Mouse (Mus musculus): ENCODE results near the gene Gm10447. TPM values are rescaled to one million over a fixed set of nuclear protein-coding genes. Genes with fewer than 3 reads are reported as not detected.

Gene Gm10447
- polyA plus RNA-seq, 1 experiment from 2014 or later = not detected

DNA sequence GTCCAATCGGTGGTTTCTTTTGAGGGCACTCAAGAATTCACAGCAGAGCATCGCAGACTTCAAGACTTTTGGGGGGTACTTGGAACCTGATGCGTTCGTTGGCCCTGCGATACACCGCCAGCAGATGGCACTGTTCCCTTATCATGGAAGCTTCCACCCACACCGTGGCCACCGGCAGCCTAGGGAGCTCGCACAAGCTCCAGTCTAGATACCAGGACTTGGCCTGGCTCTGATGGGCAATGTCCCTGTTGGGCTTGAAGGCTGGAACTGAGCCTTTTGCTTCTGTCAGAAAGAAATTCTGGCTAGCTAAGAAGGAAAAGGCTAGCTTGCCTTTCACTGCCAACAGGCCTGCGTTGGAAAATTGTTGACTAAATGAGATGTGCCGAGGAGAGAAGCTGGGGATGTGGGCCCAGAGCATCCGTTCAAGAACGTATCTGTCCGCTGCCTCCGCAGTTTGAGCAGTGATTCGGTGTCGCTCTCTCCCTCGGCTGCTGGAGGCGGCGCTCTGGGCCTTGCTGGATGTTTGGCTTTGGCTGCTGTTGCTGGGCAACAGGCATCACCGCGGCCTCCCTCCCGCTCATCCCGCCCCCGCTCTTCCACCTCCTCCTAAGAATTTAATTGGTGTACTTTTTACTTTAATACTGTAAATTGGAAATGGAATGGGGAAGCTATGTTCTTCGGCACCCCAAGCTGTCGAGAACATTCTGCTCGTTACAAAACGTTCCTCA lies 13.2 kb upstream of the Gm10447 start, which contains the start of gene Gm9837:
TSS of gene Gm9837 (minus strand) at position 512 of the 728 bp plus-strand sequence.
- peak; percentile 85 for ATAC-seq
- WGBS = 4% methylated on average over 29 of the region's 29 CpGs
- TF ChIP-seq CTCF (IDR thresholded peaks at IDR 0.05) = peak; percentile 97
- TF ChIP-seq EP300 (IDR thresholded peaks at IDR 0.05) = no peak
- Histone ChIP-seq H3K9me3 (ENCODE audit: low read length) (no peaks in the 10 kb centered on the region), H3K27ac (ENCODE audit: low read length) (no peak within 1 kb of the TSS), H3K27me3 (replicated peaks; ENCODE audit: insufficient read depth, low read length) (peaks cover 32% of the 10 kb centered on the region; the same call in 1 of the 2 replicates), H3K4me2 (replicated peaks; ENCODE audit: low read depth, low read length) (peak within 1 kb of the TSS; percentile 3; the same call in 1 of the 2 replicates), H3K36me3 (ENCODE audit: insufficient read depth, low read length) (no peaks in the 10 kb centered on the region), H3K9ac (replicated peaks; ENCODE audit: low read depth) (no peak within 1 kb of the TSS), H3K4me3 (ENCODE audit: low read depth, low read length) (no peak within 1 kb of the TSS), H3K4me1 (ENCODE audit: insufficient read depth, low read depth, low read length) (0 out of 2 replicates have a peak, but pooled peaks cover 6% of the 10 kb centered on the region)
- peak; percentile 90 for DNase-seq (ENCODE audit: low spot score)

DNA sequence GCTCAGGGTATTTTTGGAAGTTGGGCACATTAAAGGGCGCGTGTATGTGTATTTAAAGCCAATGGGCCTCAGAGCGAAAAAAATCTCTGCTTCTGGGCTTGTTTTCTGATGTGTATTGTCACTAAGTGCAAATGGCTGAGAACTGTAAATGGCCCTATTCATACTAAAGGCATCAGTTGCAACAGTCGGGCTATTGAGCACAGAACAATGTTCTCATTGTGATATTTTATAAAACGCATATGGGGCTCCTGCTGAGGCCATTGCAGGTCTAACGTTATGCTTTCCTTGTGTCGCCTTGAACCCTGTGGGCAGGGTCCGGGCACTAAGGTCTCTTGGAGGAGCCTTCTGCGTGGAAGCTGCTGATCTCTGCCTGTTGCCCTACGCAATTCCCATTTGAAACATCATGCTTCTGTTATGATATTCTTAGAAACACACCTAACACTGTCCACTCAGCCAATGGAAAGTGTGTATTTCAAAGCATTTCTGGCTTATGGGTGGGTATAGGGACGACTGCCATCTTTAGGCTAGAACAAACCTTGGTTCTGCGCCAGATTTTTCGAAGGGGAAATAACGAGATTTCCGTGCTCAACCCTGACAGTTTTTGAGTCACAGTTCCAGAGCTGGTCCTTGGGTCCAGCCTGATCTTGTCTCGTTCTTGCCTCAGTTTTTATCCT lies 12.5 kb upstream of the Gm10447 start:
- ATAC-seq (no peak), DNase-seq (ENCODE audit: low spot score) (no peak)
- Histone ChIP-seq H3K9ac (replicated peaks; ENCODE audit: low read depth) (no peak overlapping the region), H3K4me2 (replicated peaks; ENCODE audit: low read depth, low read length) (peak overlapping the region; percentile 3; the same call in 1 of the 2 replicates), H3K36me3 (ENCODE audit: insufficient read depth, low read length) (no peaks in the 10 kb centered on the region), H3K9me3 (ENCODE audit: low read length) (no peaks in the 10 kb centered on the region), H3K4me1 (ENCODE audit: insufficient read depth, low read depth, low read length) (0 out of 2 replicates have a peak, but pooled peaks cover 6% of the 10 kb centered on the region), H3K27ac (ENCODE audit: low read length) (no peak overlapping the region), H3K27me3 (replicated peaks; ENCODE audit: insufficient read depth, low read length) (peaks cover 29% of the 10 kb centered on the region; the same call in 1 of the 2 replicates), H3K4me3 (ENCODE audit: low read depth, low read length) (no peak overlapping the region)
- TF ChIP-seq EP300 (IDR thresholded peaks at IDR 0.05) = no peak
- TF ChIP-seq CTCF (IDR thresholded peaks at IDR 0.05) = no peak
- 35% methylated on average over 16 of the region's 16 CpGs for WGBS

DNA sequence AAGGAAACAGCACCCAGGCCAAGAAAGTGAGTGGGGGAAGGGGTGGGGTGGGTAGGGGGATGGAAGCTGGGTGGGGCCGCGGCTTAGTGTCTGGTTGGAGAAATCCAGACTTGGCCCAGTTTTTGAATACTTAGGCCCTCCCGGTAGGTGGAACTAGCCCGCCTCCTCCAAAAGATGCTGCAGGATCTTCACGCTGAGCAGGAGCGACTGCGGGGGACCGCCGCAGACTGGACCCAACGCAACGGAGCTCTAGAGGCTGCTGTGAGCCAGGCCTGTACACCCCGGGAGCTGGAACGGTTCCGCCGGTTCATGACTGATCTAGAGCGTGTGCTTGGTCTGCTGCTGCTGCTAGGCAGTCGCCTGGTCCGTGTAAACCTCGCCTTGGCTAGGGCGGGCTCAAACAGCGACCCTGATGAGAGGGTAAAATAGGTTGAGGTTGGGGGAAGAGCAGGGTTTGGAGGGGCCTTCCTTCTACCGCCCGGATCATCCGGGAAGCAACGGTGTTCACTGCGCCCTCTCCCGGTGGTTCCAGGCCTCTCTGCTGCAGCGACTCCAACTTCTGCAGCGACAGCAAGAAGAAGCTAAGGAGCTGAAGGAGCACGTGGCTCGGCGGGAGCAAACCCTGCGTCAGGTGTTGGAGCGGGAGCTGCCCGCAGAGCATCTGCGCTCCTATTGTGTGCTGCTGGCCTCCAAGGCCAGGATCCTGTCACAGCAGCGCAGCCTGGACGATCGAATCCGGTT lies 9.5 kb upstream of the Gm10447 start:
- Histone ChIP-seq H3K27me3 (replicated peaks; ENCODE audit: insufficient read depth, low read length) (peaks cover 28% of the 10 kb centered on the region), H3K36me3 (ENCODE audit: insufficient read depth, low read length) (no peaks in the 10 kb centered on the region), H3K4me1 (ENCODE audit: insufficient read depth, low read depth, low read length) (peaks cover 14% of the 10 kb centered on the region; the same call in 1 of the 2 replicates), H3K4me2 (replicated peaks; ENCODE audit: low read depth, low read length) (peak overlapping the region; percentile 54), H3K9ac (replicated peaks; ENCODE audit: low read depth) (0 out of 2 replicates have a peak overlapping the region, but pooled peaks have one; percentile 26), H3K27ac (ENCODE audit: low read length) (no peak overlapping the region), H3K9me3 (ENCODE audit: low read length) (no peaks in the 10 kb centered on the region), H3K4me3 (ENCODE audit: low read depth, low read length) (peak overlapping the region; percentile 16; the same call in 1 of the 2 replicates)
- ATAC-seq (peak; percentile 60), DNase-seq (ENCODE audit: low spot score) (peak; percentile 80)
- WGBS = 10% methylated on average over 40 of the region's 40 CpGs
- TF ChIP-seq CTCF (IDR thresholded peaks at IDR 0.05) (peak; percentile 85), EP300 (IDR thresholded peaks at IDR 0.05) (no peak)

DNA sequence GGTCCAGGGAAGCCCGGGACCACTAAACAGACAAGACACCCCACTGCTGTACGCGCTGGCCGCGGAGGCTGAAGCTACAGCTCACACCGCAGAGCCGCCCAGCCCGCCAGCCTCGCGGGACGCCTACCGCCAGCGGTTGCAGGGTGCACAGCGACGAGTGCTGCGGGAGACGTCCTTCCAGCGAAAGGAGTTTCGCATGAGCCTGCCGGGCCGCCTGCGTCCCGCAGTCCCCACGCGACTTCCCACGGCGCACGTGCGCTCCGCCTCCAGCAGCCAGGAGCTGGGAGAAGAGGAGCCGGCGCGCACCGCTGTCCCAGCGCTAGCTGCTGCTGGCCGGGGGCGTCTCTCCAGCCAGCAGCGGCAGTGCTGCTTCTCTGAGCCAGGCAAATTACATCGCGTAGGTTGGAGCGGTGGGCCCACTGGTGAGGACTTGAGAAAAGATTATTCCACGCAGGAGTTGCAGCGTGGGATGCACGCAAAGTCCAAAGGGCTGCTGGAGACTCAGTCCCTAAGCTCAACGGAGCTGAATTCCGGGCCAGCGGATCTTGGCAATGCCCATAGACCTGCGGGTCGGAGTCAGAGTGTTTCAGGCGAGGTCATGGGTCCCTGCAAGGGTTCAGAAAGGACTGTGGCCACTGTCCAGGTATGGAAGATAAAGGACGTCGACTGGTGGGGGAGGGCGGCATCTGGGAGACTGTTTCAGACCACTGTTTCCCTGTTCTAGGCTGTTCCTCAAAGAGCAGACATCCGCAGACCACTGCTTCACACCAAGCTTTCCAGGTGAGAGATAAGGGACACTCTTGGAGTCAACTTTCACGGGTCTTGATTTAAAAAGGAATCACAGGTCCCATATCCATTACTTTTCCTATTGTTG lies 6.9 kb upstream of the Gm10447 start:
- Histone ChIP-seq H3K9ac (replicated peaks; ENCODE audit: low read depth) (no peak overlapping the region), H3K4me1 (ENCODE audit: insufficient read depth, low read depth, low read length) (peaks cover 14% of the 10 kb centered on the region; the same call in 1 of the 2 replicates), H3K27ac (ENCODE audit: low read length) (no peak overlapping the region), H3K9me3 (ENCODE audit: low read length) (no peaks in the 10 kb centered on the region), H3K4me3 (ENCODE audit: low read depth, low read length) (peak overlapping the region; percentile 34), H3K27me3 (replicated peaks; ENCODE audit: insufficient read depth, low read length) (peaks cover 26% of the 10 kb centered on the region), H3K36me3 (ENCODE audit: insufficient read depth, low read length) (no peaks in the 10 kb centered on the region), H3K4me2 (replicated peaks; ENCODE audit: low read depth, low read length) (peak overlapping the region; percentile 56)
- WGBS = 6% methylated on average over 54 of the region's 55 CpGs
- DNase-seq (ENCODE audit: low spot score) (no peak), ATAC-seq (no peak)
- no peak for TF ChIP-seq CTCF (IDR thresholded peaks at IDR 0.05)
- TF ChIP-seq EP300 (IDR thresholded peaks at IDR 0.05) = no peak

DNA sequence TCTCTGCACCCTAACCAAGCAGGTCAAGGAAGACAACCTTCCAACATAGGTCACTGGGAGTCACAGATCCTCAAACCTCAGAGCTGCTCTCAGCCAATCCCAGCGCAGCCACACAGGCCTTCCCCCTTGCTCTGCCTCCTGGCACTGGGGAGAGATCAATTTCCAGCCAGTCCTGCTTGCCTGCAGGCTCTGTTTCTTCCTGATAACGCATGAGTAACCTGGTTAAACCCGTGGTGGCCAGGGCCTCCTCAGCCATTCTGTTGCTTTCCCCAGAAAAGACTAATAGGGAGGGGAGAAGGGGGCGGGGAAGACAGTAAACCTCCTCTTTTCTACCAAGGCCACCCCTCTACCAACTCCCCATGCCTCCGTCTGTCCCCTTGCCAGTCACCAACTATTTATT lies 4.8 kb upstream of the Gm10447 start:
- Histone ChIP-seq H3K9me3 (ENCODE audit: low read length) (no peaks in the 10 kb centered on the region), H3K27me3 (replicated peaks; ENCODE audit: insufficient read depth, low read length) (peaks cover 26% of the 10 kb centered on the region), H3K9ac (replicated peaks; ENCODE audit: low read depth) (no peak overlapping the region), H3K4me3 (ENCODE audit: low read depth, low read length) (no peak overlapping the region), H3K27ac (ENCODE audit: low read length) (no peak overlapping the region), H3K4me1 (ENCODE audit: insufficient read depth, low read depth, low read length) (peaks cover 12% of the 10 kb centered on the region; the same call in 1 of the 2 replicates), H3K36me3 (ENCODE audit: insufficient read depth, low read length) (no peaks in the 10 kb centered on the region), H3K4me2 (replicated peaks; ENCODE audit: low read depth, low read length) (no peak overlapping the region)
- TF ChIP-seq CTCF (IDR thresholded peaks at IDR 0.05) (no peak), EP300 (IDR thresholded peaks at IDR 0.05) (no peak)
- WGBS = 44% methylated on average over 5 of the region's 5 CpGs
- ATAC-seq (no peak), DNase-seq (ENCODE audit: low spot score) (no peak)

All from lung, postnatal 0 days (tissue).